Mouse (Mus musculus) hematopoietic stem cell, adult 5-6 weeks (primary cell): ENCODE measurements at regions not wholly inside any gene's neighbourhood (a gene's known extent, or its start where the extent isn't known, plus 50 kb on each side); places are given as distances from the start of the nearest gene placed in this dataset.

Experiments
- ATAC-seq, 2 experiments: fragments of 125-278 bp in 1 of 2; replicated peaks in 1 of 2; 2 replicates each; pipeline ENCODE4 v1.8.0; 2016 to 2017; ENCODE audit warnings: inconsistent platforms in 2 of 2, mild to moderate bottlenecking in 2 of 2, moderate number of reproducible peaks in 2 of 2, low read depth in 1 of 2, moderate TSS enrichment in 1 of 2; ENCODE audit not compliant: low FRiP score in 2 of 2, poor library complexity in 2 of 2, severe bottlenecking in 2 of 2, insufficient read depth in 1 of 2, low TSS enrichment in 1 of 2

GRCm38 (mm10) chr10:117434293-117434842 lies 54.6 kb upstream of the Cpsf6 start:
- no peak for ATAC-seq

GRCm38 (mm10) chr10:117433547-117434292 lies 53.9 kb upstream of the Cpsf6 start:
- ATAC-seq, result no peak

GRCm38 (mm10) chr10:117432871-117433546 lies 53.2 kb upstream of the Cpsf6 start:
- no peak for ATAC-seq

- ATAC-seq, result peak; percentile 43 to 47
These were observed 52.6 kb upstream of the Cpsf6 start for GRCm38 (mm10) chr10:117432415-117432814.

GRCm38 (mm10) chr10:117431850-117432249 lies 52.0 kb upstream of the Cpsf6 start:
- no peak for ATAC-seq

- no peak for ATAC-seq
These were observed 51.3 kb upstream of the Cpsf6 start for GRCm38 (mm10) chr10:117431086-117431619.

GRCm38 (mm10) chr10:117430224-117430884 lies 50.5 kb upstream of the Cpsf6 start:
- ATAC-seq, result no peak

- no peak for ATAC-seq
These were observed 49.8 kb upstream of the Cpsf6 start for GRCm38 (mm10) chr10:117429459-117430183.
